Mouse (Mus musculus) testis, adult 2 months (tissue): ENCODE measurements around the gene Tubgcp2. TPM values are rescaled to one million over a fixed set of nuclear protein-coding genes. Genes with fewer than 3 reads are reported as not detected.
A peak's percentile ranks its signal among the peaks of the same experiment; 100 is the strongest.

Source experiments
- H3K27ac ChIP-seq: fragments of 200-500 bp; 2 replicates; pipeline ENCODE4 v1.5.1; 2012; ENCODE audit warnings: low read depth, low read length; ENCODE audit not compliant: control insufficient read depth, insufficient read depth
- H3K27me3 ChIP-seq: fragments of 200-500 bp; 2 replicates; pipeline ENCODE4 v1.6.1; 2012; ENCODE audit warnings: mild to moderate bottlenecking, low read length, moderate library complexity; ENCODE audit not compliant: control insufficient read depth, insufficient read depth
- H3K36me3 ChIP-seq: fragments of 200-500 bp; 2 replicates; pipeline ENCODE4 v1.6.1; 2012; ENCODE audit warnings: mild to moderate bottlenecking, low read length; ENCODE audit not compliant: control insufficient read depth, insufficient read depth
- H3K4me1 ChIP-seq: fragments of 200-500 bp; 2 replicates; pipeline ENCODE4 v1.6.1; 2012; ENCODE audit warnings: low read length; ENCODE audit not compliant: control insufficient read depth, insufficient read depth
- H3K4me3 ChIP-seq: fragments of 200-500 bp; 2 replicates; pipeline ENCODE4 v1.5.1; 2012; ENCODE audit warnings: low read depth, mild to moderate bottlenecking, low read length, moderate library complexity, mixed read lengths; ENCODE audit not compliant: control insufficient read depth
- CTCF ChIP-seq: fragments of 200-500 bp; IDR thresholded peaks from 2 replicates; pipeline ENCODE4 v1.5.1; 2012; ENCODE audit warnings: low read depth, mild to moderate bottlenecking, inconsistent platforms, low read length, moderate library complexity; ENCODE audit not compliant: control insufficient read depth, insufficient read depth, insufficient replicate concordance
- POLR2A ChIP-seq: fragments of 200-500 bp; IDR thresholded peaks from 2 replicates; pipeline ENCODE4 v1.6.1; 2012; ENCODE audit warnings: low read depth, mild to moderate bottlenecking, inconsistent platforms, low read length, moderate library complexity; ENCODE audit not compliant: control insufficient read depth
- polyA plus RNA-seq: library from polyadenylated mRNA; depleted of rRNA; stranded (reverse); fragments of >200 nt; gene quantifications from 2 replicates; pipeline ENCODE4 v1.2.3, GENCODE M21; 2012

The Tubgcp2 gene
- polyA plus RNA-seq, 1 experiment = 60.3 TPM

- H3K36me3 ChIP-seq = no peaks in the 10 kb centered on the region
- no peaks in the 10 kb centered on the region; the same call in 1 of the 2 replicates for H3K27me3 ChIP-seq
- no peak overlapping the region for H3K27ac ChIP-seq
- H3K4me3 ChIP-seq = no peak overlapping the region
- peaks cover 14% of the 10 kb centered on the region for H3K4me1 ChIP-seq
- TF ChIP-seq CTCF (no peak), POLR2A (no peak)
Observed at GRCm38 (mm10) chr7:140058528-140058927, 22.1 kb upstream of the Tubgcp2 start.

GRCm38 (mm10) chr7:140057413-140058407 lies 21.2 kb upstream of the Tubgcp2 start:
- Histone ChIP-seq H3K27me3 (no peaks in the 10 kb centered on the region; the same call in 1 of the 2 replicates), H3K36me3 (no peaks in the 10 kb centered on the region), H3K27ac (no peak overlapping the region), H3K4me3 (no peak overlapping the region; the same call in 1 of the 2 replicates), H3K4me1 (peaks cover 14% of the 10 kb centered on the region)
- no peak for TF ChIP-seq CTCF
- TF ChIP-seq POLR2A = no peak

GRCm38 (mm10) chr7:140054124-140054523 lies 17.7 kb upstream of the Tubgcp2 start:
- Histone ChIP-seq H3K27me3 (no peaks in the 10 kb centered on the region; the same call in 1 of the 2 replicates), H3K27ac (no peak overlapping the region), H3K4me3 (no peak overlapping the region), H3K4me1 (peaks cover 12% of the 10 kb centered on the region), H3K36me3 (no peaks in the 10 kb centered on the region)
- TF ChIP-seq POLR2A = no peak
- TF ChIP-seq CTCF = no peak

GRCm38 (mm10) chr7:140049115-140049689 lies 12.7 kb upstream of the Tubgcp2 start:
- H3K27me3 ChIP-seq = no peaks in the 10 kb centered on the region; the same call in 1 of the 2 replicates
- no peak overlapping the region for H3K27ac ChIP-seq
- no peaks in the 10 kb centered on the region for H3K36me3 ChIP-seq
- no peak for TF ChIP-seq POLR2A
- no peak for TF ChIP-seq CTCF
- H3K4me3 ChIP-seq = peak overlapping the region; percentile 33
- H3K4me1 ChIP-seq = peaks cover 6% of the 10 kb centered on the region

GRCm38 (mm10) chr7:140048361-140049114 lies 12.1 kb upstream of the Tubgcp2 start, which contains the start of gene Msx3:
Msx3 (minus strand) TSS chr7:140049089.
- no peaks in the 10 kb centered on the region; the same call in 1 of the 2 replicates for H3K27me3 ChIP-seq
- H3K4me1 ChIP-seq = peaks cover 6% of the 10 kb centered on the region
- H3K36me3 ChIP-seq = no peaks in the 10 kb centered on the region
- H3K27ac ChIP-seq = no peak within 1 kb of the TSS
- peak within 1 kb of the TSS; percentile 33 for H3K4me3 ChIP-seq
- TF ChIP-seq POLR2A (no peak), CTCF (no peak)

- TF ChIP-seq CTCF = no peak
- no peak for TF ChIP-seq POLR2A
- Histone ChIP-seq H3K4me1 (peaks cover 6% of the 10 kb centered on the region), H3K4me3 (peak overlapping the region; percentile 12), H3K36me3 (no peaks in the 10 kb centered on the region), H3K27me3 (no peaks in the 10 kb centered on the region; the same call in 1 of the 2 replicates), H3K27ac (no peak overlapping the region)
Observed at GRCm38 (mm10) chr7:140047811-140048311, 11.4 kb upstream of the Tubgcp2 start.

- no peaks in the 10 kb centered on the region; the same call in 1 of the 2 replicates for H3K27me3 ChIP-seq
- no peaks in the 10 kb centered on the region for H3K36me3 ChIP-seq
- TF ChIP-seq POLR2A = no peak
- TF ChIP-seq CTCF = no peak
- H3K27ac ChIP-seq = no peak overlapping the region
- H3K4me3 ChIP-seq = no peak overlapping the region
- peaks cover 6% of the 10 kb centered on the region for H3K4me1 ChIP-seq
Observed at GRCm38 (mm10) chr7:140045546-140045945, 9.1 kb upstream of the Tubgcp2 start.
